Mouse (Mus musculus): ENCODE data around the gene Dnajc28.

DNA sequence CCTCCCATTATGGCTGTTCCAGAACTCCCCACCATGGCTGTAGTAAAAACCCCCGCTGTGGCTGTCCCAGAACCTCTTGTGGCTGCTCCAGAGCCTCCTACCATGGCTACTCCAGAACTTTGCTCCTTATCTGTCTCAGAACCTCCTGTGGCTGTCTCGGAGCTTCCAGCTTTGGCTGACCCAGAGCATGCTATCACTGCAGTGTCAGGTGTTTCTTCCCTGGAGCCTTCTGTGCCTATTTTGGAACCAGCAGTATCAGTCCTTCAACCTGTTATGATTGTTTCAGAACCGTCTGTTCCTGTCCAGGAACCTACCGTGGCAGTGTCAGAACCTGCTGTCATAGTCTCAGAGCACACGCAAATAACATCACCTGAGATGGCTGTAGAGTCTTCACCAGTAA is 39.6 kb upstream of the Dnajc28 start:
- TF ChIP-seq CTCF (IDR thresholded peaks at IDR 0.05; ENCODE audit: borderline replicate concordance, extremely low read depth, insufficient read depth, insufficient read length) (no peak), POLR2A (IDR thresholded peaks at IDR 0.05; ENCODE audit: borderline replicate concordance, extremely low read depth, insufficient read depth, insufficient read length, poor library complexity, severe bottlenecking) (no peak)
